Mouse (Mus musculus) embryonic facial prominence, embryonic 14.5 days (tissue): ENCODE data around the gene Ssb. TPM values are rescaled to one million over a fixed set of nuclear protein-coding genes. Genes with fewer than 3 reads are reported as not detected.
A peak's percentile ranks its signal among the peaks of the same experiment; 100 is the strongest.

Experiments
- ATAC-seq: fragments of 200-750 bp; cut with Nextera tagmentation; 2 replicates; pipeline ENCODE4 v1.8.0; 2017; ENCODE audit warnings: low read depth, moderate number of reproducible peaks, moderate TSS enrichment
- DNase-seq: peaks from one replicate; pipeline ENCODE4 v3.0.0-alpha.2; 2015; ENCODE audit warnings: low spot score
- H3K27ac ChIP-seq: fragments of 300-500 bp; sonication (generic); replicated peaks from 2 replicates; pipeline ENCODE4 v1.5.1; 2014; ENCODE audit warnings: low read depth, mild to moderate bottlenecking, low read length, moderate library complexity
- H3K27me3 ChIP-seq: fragments of 300-500 bp; sonication (generic); replicated peaks from 2 replicates; pipeline ENCODE4 v1.6.1; 2014; ENCODE audit warnings: low read length; ENCODE audit not compliant: control insufficient read depth, insufficient read depth
- H3K36me3 ChIP-seq: fragments of 300-500 bp; sonication (generic); 2 replicates; pipeline ENCODE4 v1.6.1; 2014; ENCODE audit warnings: low read length, mixed read lengths; ENCODE audit not compliant: control insufficient read depth, insufficient read depth
- H3K4me1 ChIP-seq: fragments of 300-500 bp; sonication (generic); 2 replicates; pipeline ENCODE4 v1.6.1; 2014; ENCODE audit warnings: antibody characterized with exemption, low read length; ENCODE audit not compliant: control insufficient read depth, insufficient read depth
- H3K4me2 ChIP-seq: fragments of 300-500 bp; sonication (generic); 2 replicates; pipeline ENCODE4 v1.6.1; 2014; ENCODE audit warnings: low read depth, mild to moderate bottlenecking, low read length, moderate library complexity, mixed read lengths
- H3K4me3 ChIP-seq: fragments of 300-500 bp; sonication (generic); 2 replicates; pipeline ENCODE4 v1.5.1; 2014; ENCODE audit warnings: low read depth, mild to moderate bottlenecking, low read length
- H3K9ac ChIP-seq: fragments of 300-500 bp; sonication (generic); 2 replicates; pipeline ENCODE4 v1.6.1; 2014; ENCODE audit warnings: low read depth, mild to moderate bottlenecking, low read length, moderate library complexity, mixed read lengths
- H3K9me3 ChIP-seq: fragments of 300-500 bp; sonication (generic); 2 replicates; pipeline ENCODE4 v1.6.1; 2016; ENCODE audit warnings: low read length; ENCODE audit not compliant: control insufficient read depth
- WGBS: fragments of 180-500 bp; shearing (Covaris S2); extraction: QIAGEN DNeasy Blood & Tissue Kit; methylation state at CpG from one replicate; pipeline ENCODE4 v1.1.7; 2014; 5-methylcytosine and 5-hydroxymethylcytosine counted together
- polyA plus RNA-seq: library from polyadenylated mRNA; unstranded; fragments of >200 nt; fragmentation: Nextera tagmentation; extraction: Ambion mirVana; gene quantifications from 2 replicates; pipeline ENCODE4 v1.2.1, GENCODE M21; 2014

Ssb gene
- polyA plus RNA-seq, 1 experiment from 2014 or later, result 303 TPM

DNA sequence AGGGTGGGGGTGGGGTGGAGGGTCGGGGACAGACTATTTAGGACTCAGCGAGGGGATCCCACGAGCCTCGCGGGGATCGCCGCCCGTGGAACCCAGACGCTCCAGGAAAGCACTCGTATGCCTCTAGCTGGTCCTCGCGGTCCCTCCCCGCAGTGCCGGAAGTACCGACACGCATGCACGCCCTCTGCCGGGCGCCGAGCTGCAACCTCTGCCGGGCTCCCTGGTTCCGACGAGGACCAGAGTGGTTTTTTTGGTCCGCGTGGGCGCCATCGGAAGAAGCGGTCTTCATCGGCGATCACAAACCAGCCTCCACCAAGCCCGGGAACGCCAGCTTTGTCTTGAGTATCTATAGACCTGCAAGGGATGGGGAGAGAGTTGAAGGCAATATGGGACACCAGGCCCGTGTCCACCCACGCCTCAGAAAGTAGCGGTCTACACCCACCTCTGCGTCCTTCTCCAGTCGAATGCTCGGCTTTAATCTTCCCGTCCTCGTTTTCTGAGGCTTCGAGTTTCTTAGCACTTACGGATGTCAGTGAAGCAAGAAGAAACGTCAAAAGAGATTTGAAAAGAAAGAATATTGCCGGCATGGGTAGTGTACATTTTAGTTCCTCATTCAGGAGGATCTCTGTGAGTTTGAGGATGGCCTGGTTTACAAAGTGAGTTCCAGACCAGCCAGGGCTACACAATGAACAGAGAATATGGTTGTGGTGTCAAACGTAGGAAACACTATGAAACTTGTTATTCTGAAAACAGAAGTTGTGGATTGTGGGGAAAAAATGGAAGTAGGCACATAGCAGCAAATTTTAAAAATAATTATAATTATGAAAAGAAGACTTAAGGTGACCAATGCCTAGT, 24.3 kb downstream of the Ssb start, which contains the start of gene Mettl5:
TSS of gene Mettl5 (minus strand) at position 165 of the 855 bp plus-strand sequence.
- peak; percentile 99 for ATAC-seq
- Histone ChIP-seq H3K4me1 (peaks cover 11% of the 10 kb centered on the region; the same call in 1 of the 2 replicates), H3K9me3 (no peaks in the 10 kb centered on the region), H3K9ac (peak within 1 kb of the TSS; percentile 92), H3K27me3 (no peaks in the 10 kb centered on the region), H3K27ac (peak within 1 kb of the TSS; percentile 76), H3K36me3 (no peaks in the 10 kb centered on the region), H3K4me3 (peak within 1 kb of the TSS; percentile 68), H3K4me2 (peak within 1 kb of the TSS; percentile 84)
- DNase-seq, result peak; percentile 94
- 2% methylated on average over 34 of the region's 45 CpGs for WGBS

GRCm38 (mm10) chr2:69888957-69889356, 27.6 kb downstream of the Ssb start:
- Histone ChIP-seq H3K36me3 (no peaks in the 10 kb centered on the region), H3K9me3 (no peaks in the 10 kb centered on the region), H3K4me1 (peaks cover 11% of the 10 kb centered on the region; the same call in 1 of the 2 replicates), H3K27ac (no peak overlapping the region), H3K27me3 (no peaks in the 10 kb centered on the region), H3K4me2 (no peak overlapping the region), H3K4me3 (no peak overlapping the region), H3K9ac (no peak overlapping the region)
- DNase-seq, result no peak
- 71% methylated on average over 2 of the region's 2 CpGs for WGBS
- ATAC-seq, result no peak

DNA sequence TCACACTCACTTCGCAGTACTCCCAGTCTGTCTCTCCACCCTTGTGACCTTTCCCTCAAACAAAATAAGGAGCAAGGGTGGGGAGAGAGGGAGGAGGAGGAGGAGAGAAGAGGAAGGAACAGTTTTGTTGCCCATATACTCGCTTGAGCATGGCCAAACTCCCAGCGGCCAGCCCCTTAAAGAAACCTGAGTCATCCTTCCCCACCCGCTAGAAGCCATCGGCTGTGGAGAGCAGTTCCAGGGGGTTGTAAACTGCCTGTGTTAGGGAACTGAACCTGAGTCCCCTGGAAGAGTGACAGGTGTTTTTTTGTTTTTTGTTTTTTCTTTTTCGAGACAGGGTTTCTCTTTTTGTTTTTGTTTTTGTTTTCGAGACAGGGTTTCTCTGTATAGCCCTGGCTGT, 29.5 kb downstream of the Ssb start:
- no peak for ATAC-seq

DNA sequence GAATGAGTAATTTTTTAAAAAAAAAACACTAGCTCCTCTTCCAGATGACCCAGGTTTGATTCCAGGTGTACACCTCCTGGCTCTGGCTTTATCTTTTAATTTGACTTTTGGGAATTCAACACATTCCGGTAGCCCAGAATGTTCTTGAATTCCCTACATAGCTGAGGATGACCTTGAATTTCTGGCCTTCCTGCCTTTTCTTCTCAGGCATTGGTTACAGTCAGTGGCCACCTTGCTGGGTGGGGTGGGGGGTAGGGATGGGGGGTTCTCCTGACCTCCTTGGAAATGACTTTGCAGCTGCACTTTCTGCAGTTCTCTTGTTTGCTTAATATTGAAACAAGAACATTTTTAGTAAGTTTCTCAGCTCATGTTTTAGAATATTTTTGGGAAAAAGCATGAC, 31.8 kb downstream of the Ssb start:
- no peaks in the 10 kb centered on the region for H3K9me3 ChIP-seq
- H3K9ac ChIP-seq, result no peak overlapping the region
- no peak overlapping the region for H3K4me2 ChIP-seq
- no peak overlapping the region for H3K4me3 ChIP-seq
- 64% methylated on average over 1 of the region's 1 CpGs for WGBS
- H3K27ac ChIP-seq, result no peak overlapping the region
- DNase-seq, result no peak
- no peaks in the 10 kb centered on the region for H3K36me3 ChIP-seq
- ATAC-seq, result no peak
- no peaks in the 10 kb centered on the region for H3K27me3 ChIP-seq
- H3K4me1 ChIP-seq, result no peaks in the 10 kb centered on the region

More for the DNA sequence above, 29.5 kb downstream of the Ssb start:
- no peaks in the 10 kb centered on the region for H3K36me3 ChIP-seq
- 56% methylated on average over 7 of the region's 7 CpGs for WGBS
- no peaks in the 10 kb centered on the region for H3K9me3 ChIP-seq
- H3K27me3 ChIP-seq, result no peaks in the 10 kb centered on the region
- H3K4me1 ChIP-seq, result peaks cover 3% of the 10 kb centered on the region; the same call in 1 of the 2 replicates
- no peak overlapping the region for H3K9ac ChIP-seq
- H3K27ac ChIP-seq, result no peak overlapping the region
- no peak overlapping the region for H3K4me2 ChIP-seq
- no peak for DNase-seq
- no peak overlapping the region for H3K4me3 ChIP-seq

GRCm38 (mm10) chr2:69893891-69894290, 32.5 kb downstream of the Ssb start:
- H3K9me3 ChIP-seq, result no peaks in the 10 kb centered on the region
- WGBS, result 83% methylated on average over 5 of the region's 5 CpGs
- no peak overlapping the region for H3K27ac ChIP-seq
- no peak overlapping the region for H3K9ac ChIP-seq
- H3K4me3 ChIP-seq, result no peak overlapping the region
- no peak overlapping the region for H3K4me2 ChIP-seq
- H3K27me3 ChIP-seq, result no peaks in the 10 kb centered on the region
- no peaks in the 10 kb centered on the region for H3K36me3 ChIP-seq
- ATAC-seq (no peak), DNase-seq (no peak)
- 0 out of 2 replicates have a peak, but pooled peaks cover 4% of the 10 kb centered on the region for H3K4me1 ChIP-seq

- 59% methylated on average over 14 of the region's 14 CpGs for whole genome bisulfite sequencing
- no peak overlapping the region for H3K4me2 ChIP-seq
- no peaks in the 10 kb centered on the region for H3K27me3 ChIP-seq
- H3K4me3 ChIP-seq, result no peak overlapping the region
- no peak overlapping the region for H3K9ac ChIP-seq
- H3K4me1 ChIP-seq, result 0 out of 2 replicates have a peak, but pooled peaks cover 8% of the 10 kb centered on the region
- no peaks in the 10 kb centered on the region for H3K9me3 ChIP-seq
- no peak overlapping the region for H3K27ac ChIP-seq
- DNase-seq, result no peak
- no peaks in the 10 kb centered on the region for H3K36me3 ChIP-seq
- no peak for ATAC-seq
Observed at GRCm38 (mm10) chr2:69895502-69896223, 34.3 kb downstream of the Ssb start.

GRCm38 (mm10) chr2:69896224-69896581, 34.8 kb downstream of the Ssb start:
- 96% methylated on average over 4 of the region's 4 CpGs for WGBS
- Histone ChIP-seq H3K4me2 (no peak overlapping the region), H3K27me3 (no peaks in the 10 kb centered on the region), H3K9me3 (no peaks in the 10 kb centered on the region), H3K36me3 (peaks cover 5% of the 10 kb centered on the region; the same call in 1 of the 2 replicates), H3K9ac (no peak overlapping the region), H3K4me1 (0 out of 2 replicates have a peak, but pooled peaks cover 8% of the 10 kb centered on the region), H3K4me3 (no peak overlapping the region), H3K27ac (no peak overlapping the region)
- DNase-seq (no peak), ATAC-seq (no peak)

DNA sequence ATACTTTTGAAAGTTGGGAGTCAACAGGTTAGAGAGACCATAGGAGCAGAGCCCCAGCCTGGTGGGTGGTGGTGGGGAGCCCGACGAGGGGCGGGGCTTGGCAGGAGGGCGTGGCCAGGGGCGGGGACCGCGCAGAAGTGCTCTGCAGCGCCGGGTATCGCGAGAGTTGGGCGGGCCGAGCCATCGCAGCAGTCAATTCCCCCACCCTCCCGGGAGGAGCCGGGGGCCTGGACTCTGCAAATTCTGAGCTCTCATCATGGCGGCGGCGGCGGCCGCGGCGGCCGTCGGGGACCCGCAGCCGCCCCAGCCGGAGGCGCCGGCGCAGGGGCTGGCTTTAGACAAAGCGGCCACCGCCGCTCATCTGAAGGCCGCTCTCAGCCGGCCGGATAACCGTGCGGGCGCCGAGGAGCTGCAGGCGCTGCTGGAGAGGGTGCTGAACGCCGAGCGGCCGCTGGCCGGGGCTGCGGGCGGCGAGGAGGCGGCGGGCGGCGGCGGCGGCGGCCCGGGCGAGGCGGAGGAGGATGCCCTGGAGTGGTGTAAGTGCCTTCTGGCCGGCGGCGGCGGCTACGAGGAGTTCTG, 35.8 kb downstream of the Ssb start, which contains the start of gene Ubr3:
TSS of gene Ubr3 (plus strand) at position 208 of the 579 bp plus-strand sequence.
- H3K4me1 ChIP-seq, result 0 out of 2 replicates have a peak, but pooled peaks cover 8% of the 10 kb centered on the region
- H3K36me3 ChIP-seq, result peaks cover 12% of the 10 kb centered on the region; the same call in 1 of the 2 replicates
- peak within 1 kb of the TSS; percentile 95 for H3K4me2 ChIP-seq
- peak within 1 kb of the TSS; percentile 93 for H3K27ac ChIP-seq
- ATAC-seq, result peak; percentile 99
- H3K9me3 ChIP-seq, result no peaks in the 10 kb centered on the region
- H3K4me3 ChIP-seq, result peak within 1 kb of the TSS; percentile 100
- H3K9ac ChIP-seq, result peak within 1 kb of the TSS; percentile 99
- DNase-seq, result peak; percentile 98
- H3K27me3 ChIP-seq, result no peaks in the 10 kb centered on the region
- 1% methylated on average over 19 of the region's 65 CpGs for WGBS
